Mouse (Mus musculus) intestine, postnatal 0 days (tissue): ENCODE measurements around the gene Zkscan4. TPM values are rescaled to one million over a fixed set of nuclear protein-coding genes. Genes with fewer than 3 reads are reported as not detected.
"Not testable (repeated sequence)": the region's sequence is repeated elsewhere in the genome, so short reads cannot be mapped to it uniquely, and the experiment has no call there.

Source experiments
- ATAC-seq: fragments of 200-750 bp; cut with Nextera tagmentation; 2 replicates; pipeline ENCODE4 v1.8.0; 2017; ENCODE audit warnings: mild to moderate bottlenecking, moderate TSS enrichment, moderate library complexity
- H3K27ac ChIP-seq: fragments of 300-500 bp; sonication (generic); 2 replicates; pipeline ENCODE4 v1.5.1; 2014; ENCODE audit warnings: mild to moderate bottlenecking, low read depth, low read length, moderate library complexity
- H3K27me3 ChIP-seq: fragments of 300-500 bp; sonication (generic); replicated peaks from 2 replicates; pipeline ENCODE4 v1.6.1; 2014; ENCODE audit warnings: low read length, mixed read lengths; ENCODE audit not compliant: control insufficient read depth, insufficient read depth
- H3K36me3 ChIP-seq: fragments of 300-500 bp; sonication (generic); 2 replicates; pipeline ENCODE4 v1.6.1; 2014; ENCODE audit warnings: mild to moderate bottlenecking, moderate library complexity; ENCODE audit not compliant: control insufficient read depth, insufficient read depth
- H3K4me1 ChIP-seq: fragments of 300-500 bp; sonication (generic); replicated peaks from 2 replicates; pipeline ENCODE4 v1.6.1; 2014; ENCODE audit warnings: antibody characterized with exemption, low read length, mixed read lengths; ENCODE audit not compliant: control insufficient read depth, insufficient read depth
- H3K4me2 ChIP-seq: fragments of 300-500 bp; sonication (generic); replicated peaks from 2 replicates; pipeline ENCODE4 v1.6.1; 2014; ENCODE audit warnings: low read depth, mild to moderate bottlenecking, moderate library complexity
- H3K4me3 ChIP-seq: fragments of 300-500 bp; sonication (generic); 2 replicates; pipeline ENCODE4 v1.5.1; 2014; ENCODE audit warnings: low read depth, low read length
- H3K9ac ChIP-seq: fragments of 300-500 bp; sonication (generic); 2 replicates; pipeline ENCODE4 v1.6.1; 2014; ENCODE audit warnings: mild to moderate bottlenecking, low read depth, low read length
- H3K9me3 ChIP-seq: fragments of 300-500 bp; sonication (generic); 2 replicates; pipeline ENCODE4 v1.6.1; 2016; ENCODE audit warnings: mixed run types; ENCODE audit not compliant: control insufficient read depth
- CTCF ChIP-seq: sonication (generic); IDR thresholded peaks from 2 replicates; pipeline ENCODE4 v1.5.1; 2016; ENCODE audit warnings: low read depth, mild to moderate bottlenecking, control low read depth, antibody characterized with exemption, moderate library complexity
- WGBS: fragments of 180-500 bp; shearing (Covaris S2); extraction: QIAGEN DNeasy Blood & Tissue Kit; methylation state at CpG from one replicate; pipeline ENCODE4 v1.1.7; 2014; 5-methylcytosine and 5-hydroxymethylcytosine counted together
- polyA plus RNA-seq: library from polyadenylated mRNA; unstranded; fragments of >200 nt; fragmentation: Nextera tagmentation; extraction: Ambion mirVana; gene quantifications from 2 replicates; pipeline ENCODE4 v1.2.1, GENCODE M21; 2015

The Zkscan4 gene
- polyA plus RNA-seq, 1 experiment from 2014 or later = 2.3 TPM

DNA sequence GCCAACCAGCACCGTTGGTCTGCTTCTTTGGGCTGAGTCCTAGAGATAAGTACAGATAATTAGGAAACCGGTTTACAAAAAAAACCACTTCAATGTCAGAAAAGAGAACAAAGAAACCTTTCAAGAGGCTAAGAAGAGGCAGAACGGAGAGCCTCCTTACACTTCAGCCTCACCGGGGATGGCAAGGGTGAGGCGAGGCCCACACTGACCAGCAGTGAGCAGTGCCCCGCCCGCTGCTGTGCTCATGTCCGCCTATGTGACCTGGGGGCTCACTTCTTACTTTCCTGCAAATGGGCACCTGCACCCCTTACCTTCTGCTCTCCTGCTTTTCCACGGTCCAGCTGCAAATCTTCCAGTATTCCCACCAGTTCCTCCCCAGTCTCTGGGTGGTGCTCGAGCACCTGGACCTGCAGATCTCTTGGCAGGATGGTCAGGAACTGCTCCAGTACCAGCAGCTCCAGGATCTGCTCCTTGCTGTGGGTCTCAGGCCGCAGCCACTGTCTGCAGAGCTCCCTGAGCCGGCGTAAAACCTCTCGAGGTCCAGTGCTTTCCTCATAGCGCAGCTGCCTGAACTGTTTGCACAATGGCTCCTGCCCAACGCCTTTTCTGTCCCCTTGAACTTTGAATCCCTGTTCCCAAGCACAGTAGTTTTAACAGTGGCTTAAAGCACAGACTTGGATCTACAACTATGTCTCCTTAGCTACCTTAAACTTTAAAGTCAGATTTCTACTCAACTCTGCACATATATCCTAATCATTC lies 30.7 kb upstream of the Zkscan4 start:
- 43% methylated on average over 16 of the region's 16 CpGs for WGBS
- no peak overlapping the region; the same call in 1 of the 2 replicates for H3K4me2 ChIP-seq
- H3K27ac ChIP-seq = peak overlapping the region; percentile 46
- no peak overlapping the region for H3K9ac ChIP-seq
- ATAC-seq = peak; percentile 67
- H3K4me3 ChIP-seq = no peak overlapping the region
- H3K9me3 ChIP-seq = no peaks in the 10 kb centered on the region
- H3K27me3 ChIP-seq = no peaks in the 10 kb centered on the region
- peaks cover 35% of the 10 kb centered on the region for H3K36me3 ChIP-seq
- TF ChIP-seq CTCF = no peak
- 0 out of 2 replicates have a peak, but pooled peaks cover 6% of the 10 kb centered on the region for H3K4me1 ChIP-seq

GRCm38 (mm10) chr13:21453042-21453441 lies 25.7 kb upstream of the Zkscan4 start:
- Histone ChIP-seq H3K4me1 (0 out of 2 replicates have a peak, but pooled peaks cover 6% of the 10 kb centered on the region), H3K27me3 (no peaks in the 10 kb centered on the region), H3K9ac (peak overlapping the region; percentile 64), H3K9me3 (no peaks in the 10 kb centered on the region), H3K36me3 (peaks cover 3% of the 10 kb centered on the region), H3K27ac (peak overlapping the region; percentile 79), H3K4me3 (peak overlapping the region; percentile 67), H3K4me2 (peak overlapping the region; percentile 73)
- ATAC-seq = no peak
- WGBS = 2% methylated on average over 13 of the region's 13 CpGs
- TF ChIP-seq CTCF = no peak

- peak within 1 kb of the TSS; percentile 73 for H3K4me2 ChIP-seq
- peak within 1 kb of the TSS; percentile 64 for H3K9ac ChIP-seq
- no peaks in the 10 kb centered on the region for H3K9me3 ChIP-seq
- 0 out of 2 replicates have a peak, but pooled peaks cover 6% of the 10 kb centered on the region for H3K4me1 ChIP-seq
- no peaks in the 10 kb centered on the region for H3K27me3 ChIP-seq
- ATAC-seq = peak; percentile 87
- 2% methylated on average over 23 of the region's 23 CpGs for WGBS
- peak within 1 kb of the TSS; percentile 67 for H3K4me3 ChIP-seq
- TF ChIP-seq CTCF = no peak
- H3K36me3 ChIP-seq = no peaks in the 10 kb centered on the region; the same call in 1 of the 2 replicates
- peak within 1 kb of the TSS; percentile 79 for H3K27ac ChIP-seq
These were observed 25.3 kb upstream of the Zkscan4 start, which contains the start of gene Zscan26 for GRCm38 (mm10) chr13:21453449-21453848. Zscan26 (minus strand) TSS chr13:21453730.

GRCm38 (mm10) chr13:21454133-21454532 lies 24.6 kb upstream of the Zkscan4 start:
- Histone ChIP-seq H3K4me1 (0 out of 2 replicates have a peak, but pooled peaks cover 6% of the 10 kb centered on the region), H3K4me3 (peak overlapping the region; percentile 67), H3K9me3 (no peaks in the 10 kb centered on the region), H3K27ac (peak overlapping the region; percentile 79; the same call in 1 of the 2 replicates), H3K9ac (no peak overlapping the region), H3K4me2 (peak overlapping the region; percentile 73), H3K36me3 (no peaks in the 10 kb centered on the region), H3K27me3 (no peaks in the 10 kb centered on the region)
- WGBS = 38% methylated on average over 3 of the region's 3 CpGs
- ATAC-seq = no peak; the same call in 1 of the 2 replicates
- TF ChIP-seq CTCF = no peak

GRCm38 (mm10) chr13:21456347-21456746 lies 22.4 kb upstream of the Zkscan4 start:
- H3K36me3 ChIP-seq = no peaks in the 10 kb centered on the region
- H3K9me3 ChIP-seq = no peaks in the 10 kb centered on the region
- H3K4me1 ChIP-seq = 0 out of 2 replicates have a peak, but pooled peaks cover 6% of the 10 kb centered on the region
- no peak overlapping the region for H3K4me3 ChIP-seq
- no peak for ATAC-seq
- H3K27ac ChIP-seq = no peak overlapping the region
- no peak overlapping the region for H3K9ac ChIP-seq
- H3K4me2 ChIP-seq = no peak overlapping the region
- TF ChIP-seq CTCF = no peak
- WGBS = 9% methylated on average over 4 of the region's 4 CpGs
- no peaks in the 10 kb centered on the region for H3K27me3 ChIP-seq

DNA sequence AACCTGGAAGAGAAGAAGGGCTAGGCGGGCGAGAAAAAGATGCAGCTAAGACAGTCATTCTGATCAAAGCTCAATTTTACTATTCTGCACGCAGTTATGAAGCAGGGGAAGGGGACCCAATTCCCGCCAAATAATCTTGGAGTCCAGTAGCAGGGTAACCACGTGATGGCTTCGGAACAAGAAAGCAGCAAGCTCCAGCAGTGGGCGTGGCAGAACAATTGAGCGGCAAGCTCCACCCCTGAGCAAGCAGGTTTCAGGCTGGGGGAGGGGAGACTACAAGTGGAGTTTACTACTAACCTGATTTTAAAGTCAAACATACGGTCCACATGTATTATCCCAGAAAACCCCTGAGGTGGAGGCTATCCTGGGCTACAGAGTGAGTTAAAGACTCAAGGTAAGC lies 16.2 kb upstream of the Zkscan4 start:
- H3K27me3 ChIP-seq, H3K27ac ChIP-seq, H3K4me3 ChIP-seq, H3K36me3 ChIP-seq, H3K4me1 ChIP-seq, H3K9ac ChIP-seq, H3K9me3 ChIP-seq, ATAC-seq, H3K4me2 ChIP-seq: not testable (repeated sequence)
- 50% methylated on average over 9 of the region's 9 CpGs for WGBS
